Mouse (Mus musculus) gastrocnemius, adult 8-10 months (tissue): ENCODE measurements around the gene Cfap126. TPM values are rescaled to one million over a fixed set of nuclear protein-coding genes. Genes with fewer than 3 reads are reported as not detected.

Experiments
- DNase-seq, 2 experiments: peaks; one replicate each; pipeline ENCODE4 v3.0.0; 2022; ENCODE audit warnings: low spot score in 2 of 2
- total RNA-seq, 4 experiments: library from RNA; stranded (reverse); gene quantifications; 2 replicates each; pipeline ENCODE4 v1.2.4; 2022

Cfap126 gene
- total RNA-seq, 4 experiments from 2014 or later, result 0.56 to 1.3 (median 1.2) TPM

DNA sequence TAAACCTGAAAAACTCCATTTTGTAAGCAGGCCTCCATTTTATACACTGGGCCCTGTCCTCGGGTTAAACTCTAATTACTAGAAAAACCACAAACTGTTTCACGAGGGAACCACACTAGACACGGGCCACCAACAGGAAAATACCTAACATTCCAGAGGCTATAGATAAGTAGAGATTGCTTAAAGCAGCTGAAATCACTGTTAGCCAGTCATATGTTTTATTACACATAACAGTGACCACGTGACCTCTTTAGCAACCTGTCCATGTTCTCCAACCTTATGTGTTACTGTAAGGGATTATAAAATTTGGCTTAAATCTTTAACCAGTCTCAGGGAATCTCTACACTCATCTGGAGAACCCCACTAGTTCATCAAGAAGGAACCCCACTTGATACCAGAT, 19.3 kb upstream of the Cfap126 start:
- DNase-seq, result no peak

DNA sequence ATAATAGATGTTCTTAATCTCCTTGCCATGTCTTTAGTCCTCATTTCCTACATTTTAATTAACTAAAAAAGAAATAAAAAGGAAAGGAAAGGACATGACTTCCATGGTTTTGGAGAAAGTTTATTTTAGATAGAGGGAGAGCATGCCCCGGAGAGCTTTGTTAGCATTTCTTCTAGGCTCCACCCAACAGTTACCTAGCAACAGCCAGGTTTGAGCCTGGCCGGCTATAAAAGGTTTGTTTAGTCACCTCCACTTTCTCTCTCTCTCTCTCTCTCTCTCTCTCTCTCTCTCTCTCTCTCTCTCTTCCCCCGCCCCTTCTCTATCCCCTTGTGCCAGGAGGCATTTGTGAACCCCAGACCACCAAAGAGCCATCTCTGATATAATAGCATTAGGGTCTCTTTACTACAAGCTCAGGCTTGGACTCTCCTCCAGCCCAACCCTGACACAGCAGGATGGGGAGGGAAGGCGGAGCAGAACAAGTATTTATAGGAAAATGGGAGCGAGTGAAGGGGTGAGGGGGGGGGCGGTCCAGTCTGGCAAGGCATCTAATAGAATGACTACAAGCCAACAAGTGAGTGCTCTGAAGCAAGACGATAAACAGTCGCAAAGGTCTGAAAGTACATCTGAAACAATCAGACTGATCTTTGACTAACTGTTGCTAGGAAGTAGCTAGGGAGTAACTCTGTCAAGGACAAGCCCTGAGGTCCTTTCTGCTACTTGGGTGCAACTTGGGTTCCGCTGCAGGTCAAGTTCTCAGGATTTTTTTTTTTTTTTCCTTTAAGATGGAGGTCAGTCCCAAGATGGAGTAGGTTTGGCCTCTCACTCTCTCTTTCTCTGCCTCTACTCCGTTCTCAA, 17.4 kb upstream of the Cfap126 start:
- no peak for DNase-seq

DNA sequence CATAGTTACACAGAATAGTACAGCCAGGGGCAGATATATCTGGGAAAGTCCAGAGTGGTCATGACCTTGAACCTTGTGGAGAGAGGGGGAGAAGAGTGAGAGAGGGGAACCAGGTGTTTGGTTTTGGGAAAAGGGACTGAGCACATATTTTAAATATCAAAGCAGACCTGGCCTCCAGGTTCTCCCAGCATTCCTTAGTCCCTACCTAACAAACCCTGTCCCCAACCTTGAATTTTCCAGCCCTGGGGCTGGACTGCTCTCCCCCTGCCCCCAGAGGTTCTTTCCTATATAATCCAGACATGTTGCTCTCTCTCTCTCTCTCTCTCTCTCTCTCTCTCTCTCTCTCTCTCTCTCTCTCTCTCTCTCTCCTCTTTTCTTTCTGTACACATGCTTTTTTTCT, 16.6 kb upstream of the Cfap126 start:
- DNase-seq, result no peak

DNA sequence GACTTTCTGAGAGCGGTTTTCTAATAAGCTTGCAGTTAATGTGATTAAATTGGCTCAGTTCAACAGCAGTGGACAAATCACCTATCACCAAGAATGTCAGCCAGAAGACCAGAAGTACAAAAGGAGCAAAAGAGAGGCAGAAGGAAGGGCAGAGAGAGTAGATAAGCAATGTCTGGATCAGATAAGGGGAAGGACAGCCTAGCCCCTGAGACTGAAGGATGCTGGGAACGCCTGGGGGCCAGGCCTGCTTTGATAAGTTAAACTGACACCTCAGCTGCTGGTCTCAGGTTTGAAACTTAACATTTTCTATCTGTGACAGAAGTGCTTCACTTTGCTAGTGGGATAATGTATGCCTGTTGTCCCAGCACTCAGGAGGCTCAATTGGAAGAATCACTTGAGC, 16.1 kb upstream of the Cfap126 start:
- DNase-seq, result no peak

DNA sequence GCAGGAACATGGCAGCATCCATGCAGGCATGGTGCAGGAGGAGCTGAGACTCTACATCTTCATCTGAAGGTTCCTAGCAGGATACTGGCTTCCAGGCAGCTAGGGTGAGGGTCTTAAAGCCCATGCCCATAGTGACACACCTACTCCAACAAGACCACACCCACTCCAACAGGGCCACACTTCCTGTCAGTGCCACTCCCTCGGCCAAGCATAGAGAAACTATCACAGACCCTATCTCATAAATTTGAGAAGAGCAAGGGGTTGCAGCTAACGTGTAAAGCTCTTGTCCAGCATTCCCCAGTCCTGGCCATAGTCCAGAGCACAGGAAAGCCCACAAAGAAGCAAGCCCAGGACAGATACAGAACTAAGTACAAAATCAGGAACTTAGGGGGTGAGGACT, 12.7 kb upstream of the Cfap126 start:
- DNase-seq, result no peak

DNA sequence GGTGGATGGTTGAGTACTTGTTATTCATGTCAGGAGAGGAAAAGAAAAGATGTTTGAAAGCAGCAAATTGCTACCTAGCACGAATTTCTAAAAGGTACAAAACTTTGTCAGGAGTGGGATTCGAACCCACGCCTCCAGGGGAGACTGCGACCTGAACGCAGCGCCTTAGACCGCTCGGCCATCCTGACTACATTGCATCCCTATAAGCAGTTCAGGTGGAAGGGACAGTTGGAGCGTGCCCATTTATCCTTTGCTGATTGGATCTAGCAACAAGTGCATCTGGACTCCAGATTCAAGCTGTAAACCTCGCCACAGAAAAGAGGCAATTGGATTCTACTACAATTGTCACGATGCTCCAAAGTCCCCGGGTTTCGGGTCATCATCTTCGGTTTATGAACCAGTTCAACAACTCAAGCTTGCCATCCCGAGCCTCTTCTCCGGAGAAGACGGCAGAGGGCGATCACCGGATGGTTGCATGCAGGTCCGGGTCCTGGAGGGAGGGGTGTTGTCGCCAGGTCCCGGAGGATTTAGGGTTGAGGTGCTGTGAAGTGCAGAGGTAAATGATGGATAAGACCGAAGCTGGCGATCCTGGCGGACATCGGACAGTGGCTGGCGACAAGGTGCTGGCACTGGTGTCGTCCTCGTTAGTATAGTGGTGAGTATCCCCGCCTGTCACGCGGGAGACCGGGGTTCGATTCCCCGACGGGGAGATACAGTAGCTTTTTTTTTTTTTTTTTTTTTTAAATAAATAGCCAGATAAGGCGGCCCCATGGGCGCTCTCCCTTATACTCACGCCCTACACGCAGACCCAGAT, 11.8 kb upstream of the Cfap126 start:
- DNase-seq, result peak; percentile 74 to 79

DNA sequence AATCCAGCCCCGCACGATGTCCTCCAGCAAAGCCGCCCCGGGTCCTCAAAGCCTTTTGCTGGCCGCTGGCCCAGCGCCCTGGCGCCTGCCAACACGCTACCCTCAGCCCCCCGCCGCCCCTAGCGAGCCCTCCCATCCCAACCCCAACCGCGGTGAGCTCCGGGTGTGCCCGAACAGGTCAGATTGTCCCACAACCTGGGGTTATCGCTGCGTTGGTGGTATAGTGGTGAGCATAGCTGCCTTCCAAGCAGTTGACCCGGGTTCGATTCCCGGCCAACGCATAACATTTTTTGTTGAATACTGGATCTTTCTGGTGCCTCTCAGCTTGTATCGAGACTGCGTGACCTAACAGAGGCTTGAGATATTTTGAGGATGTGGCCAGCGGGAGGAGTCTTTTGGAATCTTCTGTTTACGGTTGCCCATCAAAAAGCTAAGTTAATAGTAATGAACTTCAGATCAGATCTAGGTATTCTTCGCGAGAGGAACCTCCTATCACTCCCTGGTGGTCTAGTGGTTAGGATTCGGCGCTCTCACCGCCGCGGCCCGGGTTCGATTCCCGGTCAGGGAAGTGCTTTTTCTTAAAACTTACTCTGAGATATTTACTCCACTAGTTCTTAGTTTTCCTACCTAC, 11.1 kb upstream of the Cfap126 start:
- DNase-seq, result peak; percentile 74 to 78

DNA sequence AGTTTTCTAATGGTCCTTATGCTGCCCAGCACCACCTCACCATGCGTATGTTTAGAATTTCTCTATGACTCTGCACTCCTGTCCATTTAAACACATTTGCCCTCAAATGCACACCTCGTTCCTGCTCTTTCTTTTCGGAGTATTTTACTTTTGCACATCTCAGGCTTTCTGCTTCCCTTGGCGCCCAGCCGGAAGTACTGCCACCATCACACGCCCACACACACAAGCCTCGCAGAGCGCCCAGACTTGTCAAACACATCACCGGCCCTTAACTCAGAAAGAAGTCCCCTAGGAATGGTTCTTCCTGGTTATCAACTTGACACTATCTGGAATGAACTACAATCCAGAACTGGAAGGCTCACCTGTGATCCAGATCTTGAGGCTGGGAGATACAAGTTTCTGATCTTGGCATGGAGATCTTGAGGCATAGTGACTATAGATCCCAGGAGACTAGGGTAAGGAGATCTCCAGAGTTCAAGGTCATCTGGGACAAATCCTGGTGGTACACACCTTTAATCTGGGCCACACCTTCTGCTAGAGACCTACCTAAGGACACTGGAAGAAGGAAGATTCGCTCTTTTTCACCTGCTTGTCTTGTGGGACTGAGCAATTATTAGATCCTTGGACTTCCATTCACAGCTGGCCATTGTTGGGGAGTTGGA, 10.4 kb upstream of the Cfap126 start:
- no peak for DNase-seq

DNA sequence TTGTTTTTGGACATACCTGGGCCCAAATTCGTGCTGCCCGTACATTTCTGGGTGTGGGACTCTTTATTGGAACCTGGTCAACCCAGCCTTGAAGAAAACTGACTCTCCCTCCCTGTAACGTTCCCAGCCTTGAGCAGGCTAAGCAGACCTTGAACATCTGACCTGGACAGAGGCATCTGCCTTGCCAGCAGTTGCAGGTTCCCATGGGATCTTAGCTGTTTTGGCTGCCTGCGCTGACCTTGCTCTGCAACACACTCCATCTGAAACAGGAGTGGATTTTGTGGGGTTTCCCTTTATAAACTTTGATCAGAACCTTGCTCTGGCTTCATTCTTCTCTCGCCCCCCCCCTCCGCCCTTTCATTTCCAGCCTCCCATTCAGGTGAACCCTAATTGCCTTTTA, 8.5 kb upstream of the Cfap126 start:
- DNase-seq, result no peak

DNA sequence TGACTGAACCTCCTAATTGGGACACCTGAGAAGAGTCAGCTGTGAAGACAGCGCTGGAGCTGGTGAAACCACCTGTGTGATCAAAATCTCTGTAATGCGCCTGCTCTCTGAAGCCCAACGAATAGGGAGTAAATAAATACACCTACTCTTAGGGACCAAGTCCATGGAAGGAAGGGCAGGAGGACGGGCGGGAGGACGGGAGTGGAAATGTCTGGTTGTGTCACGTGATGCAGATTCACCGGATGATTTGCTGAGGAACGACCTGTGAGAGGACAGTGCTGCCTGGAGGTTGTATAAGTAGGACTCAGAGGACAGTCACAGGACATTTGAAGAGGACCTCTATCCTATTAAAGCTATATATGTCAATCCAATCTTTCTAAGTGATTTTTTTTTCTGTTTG, 4.1 kb upstream of the Cfap126 start:
- no peak for DNase-seq

DNA sequence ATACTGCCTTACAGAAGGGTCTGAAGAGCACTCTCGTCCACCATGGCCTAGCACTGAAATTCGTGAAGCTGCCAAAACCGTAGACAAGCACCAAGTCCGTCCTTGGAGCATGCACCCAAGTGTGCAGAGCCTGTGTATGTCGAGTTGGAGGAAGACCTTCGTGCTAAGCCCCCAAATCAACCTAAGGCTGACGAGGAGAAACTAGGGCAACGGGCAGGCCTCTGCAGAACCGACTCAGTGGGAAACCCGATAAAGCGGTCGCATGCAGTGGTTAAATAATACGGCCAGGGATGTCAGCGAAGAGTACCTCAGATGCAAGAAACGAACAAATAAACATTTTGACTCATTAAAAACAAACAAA, 3.1 kb upstream of the Cfap126 start:
- peak in 1 of 2 experiments; percentile 20 for DNase-seq

DNA sequence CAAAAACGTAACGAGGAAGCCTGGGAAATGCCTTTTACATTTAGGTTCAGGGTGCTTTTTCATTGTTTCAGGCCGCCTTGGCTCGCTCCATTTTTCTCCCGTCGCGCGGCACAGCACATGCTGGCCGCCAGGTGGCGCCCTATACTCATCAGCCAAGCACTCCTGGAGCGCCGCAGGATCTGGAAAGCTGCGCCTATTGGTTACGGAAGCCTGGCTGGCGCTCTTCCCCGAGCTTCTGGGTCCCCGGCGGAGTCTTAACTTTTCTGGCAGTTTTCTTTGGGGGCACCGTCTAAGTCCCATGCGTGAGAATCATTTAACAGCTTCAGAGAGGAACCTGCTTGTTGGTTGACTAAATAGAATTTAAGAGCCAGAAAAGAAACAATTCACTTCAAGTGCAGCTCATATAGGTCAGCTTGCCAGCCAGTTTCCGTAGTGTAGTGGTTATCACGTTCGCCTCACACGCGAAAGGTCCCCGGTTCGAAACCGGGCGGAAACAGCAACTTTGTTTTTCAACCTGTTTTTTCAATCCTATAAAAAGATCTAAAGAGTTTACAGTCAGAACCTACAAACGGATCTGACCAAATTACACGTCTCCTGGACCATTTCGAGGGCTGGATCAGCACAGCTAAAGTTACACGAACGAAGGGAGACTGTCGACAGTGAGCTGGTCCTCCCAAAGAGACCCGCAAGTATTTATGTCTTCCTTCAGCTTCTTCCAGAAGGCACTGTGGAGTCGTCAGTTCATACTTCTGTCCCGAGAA, 2.5 kb upstream of the Cfap126 start:
- DNase-seq, result peak; percentile 92 to 95

DNA sequence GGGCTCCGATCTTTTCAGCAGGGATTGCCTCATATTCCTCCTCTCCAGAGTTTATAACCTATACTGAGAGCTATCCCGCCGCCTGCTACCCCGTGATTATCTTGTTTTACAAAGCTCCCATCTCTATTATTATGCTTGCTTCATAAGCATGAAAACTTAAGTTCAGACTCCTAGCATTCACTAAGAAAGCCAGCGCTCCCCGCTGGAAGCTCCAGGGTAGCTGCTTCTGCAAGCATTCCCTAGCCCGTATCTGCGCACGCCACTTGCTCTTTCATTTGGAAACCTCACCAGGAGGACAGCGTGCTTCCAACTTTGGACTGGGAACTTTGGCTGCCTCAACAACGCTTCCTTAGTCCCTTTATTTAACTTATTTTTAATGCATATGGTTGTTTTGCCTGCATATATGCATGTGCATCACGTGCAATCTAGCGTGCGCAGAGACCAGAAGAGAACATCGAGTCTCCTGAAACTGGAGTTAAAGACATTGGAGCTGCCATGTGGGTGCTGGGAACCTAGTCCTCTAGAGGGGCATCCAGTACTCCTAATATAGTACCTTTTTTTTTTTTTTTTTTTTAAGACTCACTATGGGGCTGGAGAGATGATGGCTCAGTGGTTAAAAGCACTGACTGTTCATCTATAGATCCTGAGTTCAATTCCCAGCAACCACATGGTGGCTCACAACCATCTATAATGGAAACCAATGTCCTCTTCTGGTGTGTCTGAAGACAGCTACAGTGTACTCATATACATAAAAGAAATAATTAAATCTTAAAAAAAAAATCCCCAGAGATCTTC, 1.7 kb upstream of the Cfap126 start:
- peak; percentile 37 to 51 for DNase-seq

DNA sequence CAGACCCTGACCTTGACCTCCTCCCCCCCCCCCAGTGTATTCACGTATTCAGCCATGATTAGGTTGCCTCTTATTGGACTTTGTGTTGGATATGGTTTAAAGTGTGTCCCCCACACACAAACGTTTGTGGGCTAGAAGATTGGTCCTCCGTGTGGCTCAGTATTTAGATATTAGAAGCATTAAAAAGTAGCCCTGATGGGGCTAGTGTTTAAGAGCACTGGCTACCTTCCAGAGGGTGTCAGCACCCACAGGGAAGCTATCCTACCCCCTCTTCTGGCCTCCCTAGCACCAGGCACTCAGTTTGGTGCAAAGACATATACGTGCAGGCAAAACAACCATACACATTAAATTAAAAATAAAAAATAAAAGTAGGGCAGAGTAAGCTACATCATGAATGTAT, 732 bp upstream of the Cfap126 start:
- DNase-seq, result no peak

DNA sequence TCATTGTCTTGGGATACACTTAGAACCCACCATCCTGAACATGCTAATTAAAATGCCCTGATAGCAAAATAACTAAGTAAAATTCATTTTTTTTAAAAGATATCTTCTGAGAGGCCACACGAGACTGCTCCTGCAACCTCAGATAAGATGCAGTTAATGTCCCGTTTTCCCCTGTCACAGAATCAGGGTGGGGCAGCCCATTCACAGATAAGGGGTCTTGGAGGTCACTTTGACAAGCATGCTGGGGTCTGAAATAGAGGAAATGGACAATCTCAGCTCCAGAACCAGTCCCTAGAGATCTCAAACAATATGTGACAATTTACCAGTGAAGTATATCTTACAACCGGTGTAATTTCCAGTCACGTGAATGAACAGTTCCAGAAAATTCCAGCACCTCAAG, 2.6 kb downstream of the Cfap126 start:
- no peak for DNase-seq

DNA sequence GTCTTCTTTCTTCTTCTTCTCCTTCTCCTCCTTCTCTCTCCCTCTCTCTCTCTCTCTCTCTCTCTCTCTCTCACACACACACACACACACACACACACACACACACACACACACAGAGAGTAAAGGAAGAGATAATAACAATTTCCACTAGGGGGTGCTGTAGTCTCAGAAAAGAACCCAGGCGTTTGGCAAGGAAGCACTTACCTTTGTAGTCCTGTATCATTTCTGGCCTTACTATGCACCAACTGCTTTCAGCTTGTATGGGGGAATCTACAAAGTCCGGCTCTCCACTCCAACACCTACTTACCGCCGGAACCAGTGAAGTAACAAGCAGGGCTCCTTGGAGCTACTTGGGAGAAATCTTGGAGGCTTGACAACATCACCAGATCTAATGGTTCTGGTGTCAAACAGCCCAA, 4.6 kb downstream of the Cfap126 start:
- DNase-seq, result peak; percentile 16 to 39

DNA sequence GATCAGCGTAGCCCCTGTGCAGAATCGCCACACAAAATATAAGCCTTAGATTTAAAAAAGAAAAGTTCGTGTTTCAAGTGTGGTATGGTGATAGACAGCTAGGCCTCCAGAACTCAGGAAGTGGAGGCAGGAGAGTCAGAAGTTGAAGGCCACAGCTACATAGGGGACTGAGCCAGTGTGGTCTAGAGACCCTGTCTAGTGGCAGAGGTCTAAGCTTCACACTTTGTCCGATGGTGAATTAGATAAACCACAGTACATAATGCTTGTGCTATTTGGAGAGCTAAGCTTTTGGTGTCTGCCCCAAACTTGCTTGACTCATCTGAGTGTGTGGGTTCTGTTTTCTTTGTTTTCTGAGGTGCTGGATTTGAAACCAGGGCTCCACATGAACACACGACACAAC, 5.3 kb downstream of the Cfap126 start:
- no peak for DNase-seq

DNA sequence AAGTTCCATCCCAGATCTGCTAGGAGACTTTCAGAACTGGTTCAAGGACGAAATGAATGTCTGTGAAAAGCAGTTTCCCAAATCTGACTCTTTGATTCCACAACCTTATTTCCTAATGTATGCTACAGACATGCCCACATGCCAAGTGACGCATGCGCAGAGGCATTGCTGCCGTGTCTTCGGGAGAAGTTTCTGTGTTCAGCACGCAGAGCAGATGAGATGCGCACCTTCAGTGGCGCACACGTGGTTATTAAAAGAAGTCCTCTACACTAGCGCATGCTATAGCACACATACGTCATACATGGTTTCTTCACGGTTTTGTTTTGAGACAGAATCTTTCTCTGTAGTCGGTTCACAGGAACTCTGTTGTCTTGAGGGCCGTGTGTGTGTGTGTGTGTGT, 5.7 kb downstream of the Cfap126 start:
- DNase-seq, result no peak

DNA sequence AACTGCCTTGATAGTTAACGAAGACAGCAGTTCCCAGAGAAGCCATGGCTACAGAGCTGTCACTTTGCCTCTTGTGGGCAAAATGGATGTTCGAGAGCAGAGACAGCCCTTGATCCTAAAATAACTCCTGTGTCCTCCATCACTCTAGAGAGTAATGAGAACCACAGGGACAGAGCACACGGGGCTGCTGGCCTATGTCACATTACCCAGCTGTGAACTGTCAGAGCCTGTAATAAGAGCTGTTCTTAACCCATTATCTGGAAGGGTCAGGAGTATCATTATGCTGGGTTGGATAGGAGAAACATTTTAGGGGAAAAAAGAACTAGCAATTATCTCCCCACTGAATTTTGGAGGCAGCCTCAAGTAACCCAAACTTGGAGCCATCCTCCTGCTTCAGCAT, 7.2 kb downstream of the Cfap126 start:
- no peak for DNase-seq

DNA sequence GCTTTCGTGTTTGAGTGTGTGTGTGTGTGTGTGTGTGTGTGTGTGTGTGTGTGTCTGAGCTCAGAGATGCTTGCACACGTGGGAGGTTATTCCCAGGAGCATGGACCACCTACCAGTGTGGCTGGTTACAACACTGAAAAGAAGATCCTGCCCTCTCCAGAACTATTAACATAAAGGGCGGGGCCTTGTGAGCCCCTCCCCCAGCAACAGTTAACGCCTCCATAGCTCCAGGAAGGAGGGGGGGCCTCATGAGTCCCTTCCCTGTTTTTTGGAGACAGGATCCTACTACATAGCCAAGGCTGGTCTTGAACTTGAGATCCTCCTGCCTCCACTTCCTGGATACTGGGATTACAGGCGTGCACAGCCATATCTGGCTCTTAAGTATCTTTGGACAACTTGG, 8.1 kb downstream of the Cfap126 start:
- no peak for DNase-seq
